Mouse (Mus musculus): ENCODE measurements around the gene Dmxl2. TPM values are rescaled to one million over a fixed set of nuclear protein-coding genes. Genes with fewer than 3 reads are reported as not detected.

Gene Dmxl2
- 11.4 and 15.9 TPM in 2 replicates for polyA plus RNA-seq (2011; ENCODE audit: insufficient read depth, insufficient read length, low read depth, missing spikeins)

DNA sequence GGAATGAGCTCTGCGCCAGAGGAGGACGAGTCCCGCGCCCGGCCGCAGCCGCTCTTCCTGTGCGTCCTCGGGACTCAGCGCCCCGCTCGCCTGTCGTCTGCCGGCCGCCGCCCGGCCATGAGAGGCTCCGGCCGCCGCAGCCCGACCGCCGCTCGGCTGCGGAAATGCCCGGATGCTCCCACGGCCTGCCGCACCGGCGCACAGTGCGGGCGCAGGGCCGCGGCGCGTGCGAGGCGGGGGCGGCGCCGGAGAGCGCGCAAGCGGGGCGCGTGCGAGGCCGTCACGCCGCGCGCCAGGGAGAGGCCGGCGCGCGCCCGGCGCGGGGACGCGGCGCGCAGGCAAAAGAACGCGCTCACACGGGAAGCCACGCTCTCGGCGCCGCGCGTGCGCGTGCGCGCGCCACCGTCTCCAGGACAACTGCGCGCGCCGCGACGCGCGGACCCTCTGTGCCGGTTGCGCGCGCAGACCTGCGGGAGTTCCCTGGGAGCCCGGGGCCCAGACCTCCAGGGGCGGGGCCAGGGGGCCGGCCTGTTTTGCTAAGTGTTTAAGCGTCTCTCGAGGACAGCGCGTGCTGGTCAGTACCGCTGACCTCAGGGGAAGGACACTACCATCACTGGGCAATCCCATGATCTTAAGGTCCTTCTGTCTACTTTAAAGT, at the start of gene Dmxl2:
Gene Dmxl2 (minus strand): TSS at position 174 of the 658 bp plus-strand sequence.
- Histone ChIP-seq H3K9ac (ENCODE audit: low read depth, poor library complexity, severe bottlenecking) (peak within 1 kb of the TSS; percentile 92), H3K27ac (ENCODE audit: insufficient read depth, low read length) (no peak within 1 kb of the TSS), H3K27me3 (ENCODE audit: control insufficient read depth, insufficient read depth, low read length, poor library complexity, severe bottlenecking) (no peaks in the 10 kb centered on the region), H3K36me3 (ENCODE audit: control insufficient read depth, insufficient read depth, low read length, poor library complexity, severe bottlenecking) (no peaks in the 10 kb centered on the region), H3K4me1 (ENCODE audit: control insufficient read depth, insufficient read depth, low read length) (peaks cover 1% of the 10 kb centered on the region), H3K4me3 (ENCODE audit: low read depth, low read length) (peak within 1 kb of the TSS; percentile 93), H3K9me3 (replicated peaks; ENCODE audit: control insufficient read depth, insufficient read depth, low read length, poor library complexity, severe bottlenecking) (no peaks in the 10 kb centered on the region)
- no peak for TF ChIP-seq POLR2A (IDR thresholded peaks at IDR 0.05; ENCODE audit: insufficient read depth, low read length)
- TF ChIP-seq EP300 (IDR thresholded peaks at IDR 0.05; ENCODE audit: insufficient read depth, low read depth, low read length) = no peak
- no peak for TF ChIP-seq CTCF (IDR thresholded peaks at IDR 0.05; ENCODE audit: low read depth, low read length)

DNA sequence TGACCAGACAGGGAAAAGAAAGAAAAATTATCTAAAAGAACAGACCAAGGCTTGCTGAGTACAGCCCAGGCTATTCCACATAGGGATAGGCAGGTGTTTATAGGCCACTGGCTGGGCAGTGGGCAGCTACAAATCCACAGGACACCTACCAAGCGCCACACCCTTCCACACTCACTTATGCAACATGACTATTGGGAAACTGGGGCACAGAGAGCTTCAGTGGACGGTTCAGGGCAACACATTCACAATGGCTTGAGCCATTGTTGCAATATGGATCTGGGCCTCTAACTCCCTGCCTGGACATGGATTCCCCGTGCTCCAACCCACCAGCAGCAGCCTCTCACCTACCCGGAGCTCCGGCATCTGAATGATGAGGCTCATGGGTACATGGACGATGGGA, 48.0 kb upstream of the Dmxl2 start:
- Histone ChIP-seq H3K4me1 (ENCODE audit: control insufficient read depth, insufficient read depth, low read length) (no peaks in the 10 kb centered on the region), H3K9ac (ENCODE audit: low read depth, poor library complexity, severe bottlenecking) (no peak overlapping the region), H3K9me3 (replicated peaks; ENCODE audit: control insufficient read depth, insufficient read depth, low read length, poor library complexity, severe bottlenecking) (no peaks in the 10 kb centered on the region), H3K36me3 (ENCODE audit: control insufficient read depth, insufficient read depth, low read length, poor library complexity, severe bottlenecking) (no peaks in the 10 kb centered on the region), H3K4me3 (ENCODE audit: low read depth, low read length) (no peak overlapping the region), H3K27ac (ENCODE audit: insufficient read depth, low read length) (no peak overlapping the region), H3K27me3 (ENCODE audit: control insufficient read depth, insufficient read depth, low read length, poor library complexity, severe bottlenecking) (no peaks in the 10 kb centered on the region)
- TF ChIP-seq EP300 (IDR thresholded peaks at IDR 0.05; ENCODE audit: insufficient read depth, low read depth, low read length) (no peak), CTCF (IDR thresholded peaks at IDR 0.05; ENCODE audit: low read depth, low read length) (no peak), POLR2A (IDR thresholded peaks at IDR 0.05; ENCODE audit: insufficient read depth, low read length) (no peak)

DNA sequence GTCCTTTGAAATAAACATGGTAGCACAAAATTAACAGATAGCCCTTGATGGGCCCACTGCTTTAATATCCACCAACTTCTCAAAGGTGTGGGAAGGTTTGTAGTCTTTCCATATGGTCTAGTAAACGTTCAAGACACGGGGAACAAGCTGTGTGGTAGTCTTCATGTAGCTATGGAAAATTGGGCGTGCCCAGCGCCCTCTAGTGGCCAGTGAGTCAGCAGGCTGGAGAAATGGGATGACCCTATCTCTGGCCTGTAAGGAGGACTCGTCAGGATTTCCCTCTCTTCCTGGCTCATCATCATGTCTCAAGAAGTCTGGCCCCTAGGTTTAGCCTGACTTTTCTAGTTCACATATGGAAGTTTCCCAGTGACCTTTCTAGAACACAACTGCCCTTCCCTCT, 46.1 kb upstream of the Dmxl2 start:
- H3K9me3 ChIP-seq (replicated peaks; ENCODE audit: control insufficient read depth, insufficient read depth, low read length, poor library complexity, severe bottlenecking) = no peaks in the 10 kb centered on the region
- peak; percentile 86 for TF ChIP-seq CTCF (IDR thresholded peaks at IDR 0.05; ENCODE audit: low read depth, low read length)
- TF ChIP-seq POLR2A (IDR thresholded peaks at IDR 0.05; ENCODE audit: insufficient read depth, low read length) = no peak
- H3K4me1 ChIP-seq (ENCODE audit: control insufficient read depth, insufficient read depth, low read length) = no peaks in the 10 kb centered on the region
- no peaks in the 10 kb centered on the region for H3K27me3 ChIP-seq (ENCODE audit: control insufficient read depth, insufficient read depth, low read length, poor library complexity, severe bottlenecking)
- no peak overlapping the region for H3K27ac ChIP-seq (ENCODE audit: insufficient read depth, low read length)
- H3K9ac ChIP-seq (ENCODE audit: low read depth, poor library complexity, severe bottlenecking) = no peak overlapping the region
- H3K36me3 ChIP-seq (ENCODE audit: control insufficient read depth, insufficient read depth, low read length, poor library complexity, severe bottlenecking) = no peaks in the 10 kb centered on the region
- H3K4me3 ChIP-seq (ENCODE audit: low read depth, low read length) = no peak overlapping the region

DNA sequence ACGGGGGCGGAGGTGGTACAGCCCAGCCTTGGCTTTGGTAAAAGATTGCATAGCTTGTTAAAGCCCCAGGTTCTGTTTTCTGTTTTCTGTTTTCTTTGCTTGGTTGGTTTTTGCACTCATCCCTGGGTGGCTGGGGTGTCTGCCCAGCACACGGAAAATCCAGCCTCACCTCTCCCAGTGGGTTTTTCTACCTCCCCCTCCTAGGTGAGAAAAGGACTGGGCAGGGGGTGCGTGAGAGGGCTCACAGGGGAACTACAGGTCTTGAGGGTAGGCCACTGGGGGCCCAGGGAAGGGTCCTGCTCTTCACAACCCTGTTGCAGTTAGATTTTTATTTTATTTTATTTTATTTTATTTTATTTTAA, 43.5 kb upstream of the Dmxl2 start:
- H3K36me3 ChIP-seq (ENCODE audit: control insufficient read depth, insufficient read depth, low read length, poor library complexity, severe bottlenecking) = no peaks in the 10 kb centered on the region
- H3K27me3 ChIP-seq (ENCODE audit: control insufficient read depth, insufficient read depth, low read length, poor library complexity, severe bottlenecking) = no peaks in the 10 kb centered on the region
- H3K9me3 ChIP-seq (replicated peaks; ENCODE audit: control insufficient read depth, insufficient read depth, low read length, poor library complexity, severe bottlenecking) = no peaks in the 10 kb centered on the region
- H3K27ac ChIP-seq (ENCODE audit: insufficient read depth, low read length) = no peak overlapping the region
- H3K4me3 ChIP-seq (ENCODE audit: low read depth, low read length) = no peak overlapping the region
- no peaks in the 10 kb centered on the region for H3K4me1 ChIP-seq (ENCODE audit: control insufficient read depth, insufficient read depth, low read length)
- no peak overlapping the region for H3K9ac ChIP-seq (ENCODE audit: low read depth, poor library complexity, severe bottlenecking)
- TF ChIP-seq EP300 (IDR thresholded peaks at IDR 0.05; ENCODE audit: insufficient read depth, low read depth, low read length) = no peak
- TF ChIP-seq CTCF (IDR thresholded peaks at IDR 0.05; ENCODE audit: low read depth, low read length) = no peak
- TF ChIP-seq POLR2A (IDR thresholded peaks at IDR 0.05; ENCODE audit: insufficient read depth, low read length) = no peak

DNA sequence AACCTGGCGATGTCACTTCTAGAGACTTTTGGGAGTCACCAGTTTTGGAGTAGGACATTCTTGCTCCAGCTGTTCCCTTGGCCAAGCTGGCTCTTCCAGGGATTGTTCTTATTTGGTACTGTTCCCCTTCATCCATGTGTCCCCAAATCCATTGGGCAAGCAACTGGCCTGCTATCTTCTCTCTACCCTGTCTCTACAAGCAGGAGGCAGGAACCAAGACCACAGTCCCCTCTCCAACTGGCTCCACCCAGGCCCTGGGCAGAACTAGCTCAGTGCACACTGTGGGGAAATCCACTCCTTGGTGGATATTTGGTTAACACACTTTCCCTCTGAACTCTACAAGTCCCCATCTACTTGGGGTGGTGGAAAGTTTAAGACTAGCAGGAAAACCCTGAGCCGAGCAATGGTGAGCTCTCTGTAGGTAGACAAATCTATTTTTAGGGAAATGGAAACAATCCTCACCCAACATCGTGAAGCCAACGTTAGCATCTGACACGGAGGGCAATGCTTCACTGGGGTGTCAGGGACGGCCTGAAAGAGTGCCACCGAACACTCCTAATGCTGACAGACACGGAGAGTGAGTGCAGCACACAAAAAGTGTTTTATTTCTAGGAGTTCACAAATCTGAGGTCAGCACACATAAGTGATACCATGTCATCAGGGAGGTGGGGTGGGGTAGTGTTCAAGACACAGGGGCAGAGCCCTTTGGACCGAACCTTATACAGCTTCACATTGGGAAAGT, 43.0 kb upstream of the Dmxl2 start:
- H3K9ac ChIP-seq (ENCODE audit: low read depth, poor library complexity, severe bottlenecking) = no peak overlapping the region
- no peak for TF ChIP-seq CTCF (IDR thresholded peaks at IDR 0.05; ENCODE audit: low read depth, low read length)
- no peak for TF ChIP-seq POLR2A (IDR thresholded peaks at IDR 0.05; ENCODE audit: insufficient read depth, low read length)
- no peak for TF ChIP-seq EP300 (IDR thresholded peaks at IDR 0.05; ENCODE audit: insufficient read depth, low read depth, low read length)
- H3K27me3 ChIP-seq (ENCODE audit: control insufficient read depth, insufficient read depth, low read length, poor library complexity, severe bottlenecking) = no peaks in the 10 kb centered on the region
- no peak overlapping the region for H3K4me3 ChIP-seq (ENCODE audit: low read depth, low read length)
- no peaks in the 10 kb centered on the region for H3K4me1 ChIP-seq (ENCODE audit: control insufficient read depth, insufficient read depth, low read length)
- no peak overlapping the region for H3K27ac ChIP-seq (ENCODE audit: insufficient read depth, low read length)
- H3K36me3 ChIP-seq (ENCODE audit: control insufficient read depth, insufficient read depth, low read length, poor library complexity, severe bottlenecking) = no peaks in the 10 kb centered on the region
- no peaks in the 10 kb centered on the region for H3K9me3 ChIP-seq (replicated peaks; ENCODE audit: control insufficient read depth, insufficient read depth, low read length, poor library complexity, severe bottlenecking)

DNA sequence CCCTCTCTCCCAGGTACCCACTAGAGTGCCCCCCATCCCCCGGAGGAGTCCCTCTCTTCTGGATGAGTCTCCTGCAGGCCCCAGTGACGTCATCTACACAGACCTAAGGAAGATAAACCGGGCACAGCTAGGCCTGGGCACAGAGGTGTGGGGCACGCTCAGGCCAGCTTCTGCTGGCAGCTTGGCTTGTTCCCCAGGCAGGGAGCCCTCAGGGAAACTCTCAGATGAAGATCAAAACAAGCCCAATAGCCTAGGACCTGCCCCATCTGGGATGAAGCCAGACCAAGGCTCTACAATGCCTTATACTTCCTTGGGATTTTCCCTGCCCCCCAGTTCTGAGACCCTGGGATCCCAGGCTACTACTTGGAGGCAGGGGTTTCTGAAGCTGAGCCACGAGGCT, 39.4 kb upstream of the Dmxl2 start:
- TF ChIP-seq CTCF (IDR thresholded peaks at IDR 0.05; ENCODE audit: low read depth, low read length) (no peak), POLR2A (IDR thresholded peaks at IDR 0.05; ENCODE audit: insufficient read depth, low read length) (no peak), EP300 (IDR thresholded peaks at IDR 0.05; ENCODE audit: insufficient read depth, low read depth, low read length) (no peak)
- Histone ChIP-seq H3K36me3 (ENCODE audit: control insufficient read depth, insufficient read depth, low read length, poor library complexity, severe bottlenecking) (no peaks in the 10 kb centered on the region), H3K27ac (ENCODE audit: insufficient read depth, low read length) (no peak overlapping the region)

More for the DNA sequence above, 39.4 kb upstream of the Dmxl2 start:
- Histone ChIP-seq H3K27me3 (ENCODE audit: control insufficient read depth, insufficient read depth, low read length, poor library complexity, severe bottlenecking) (no peaks in the 10 kb centered on the region), H3K4me3 (ENCODE audit: low read depth, low read length) (no peak overlapping the region), H3K4me1 (ENCODE audit: control insufficient read depth, insufficient read depth, low read length) (no peaks in the 10 kb centered on the region), H3K9me3 (replicated peaks; ENCODE audit: control insufficient read depth, insufficient read depth, low read length, poor library complexity, severe bottlenecking) (no peaks in the 10 kb centered on the region), H3K9ac (ENCODE audit: low read depth, poor library complexity, severe bottlenecking) (no peak overlapping the region)

Measured in ES-Bruce4 (cell line).